Mouse (Mus musculus): ENCODE results near the gene Prkar1b.
A peak's percentile ranks its signal among the peaks of the same experiment; 100 is the strongest.

Prkar1b gene

DNA sequence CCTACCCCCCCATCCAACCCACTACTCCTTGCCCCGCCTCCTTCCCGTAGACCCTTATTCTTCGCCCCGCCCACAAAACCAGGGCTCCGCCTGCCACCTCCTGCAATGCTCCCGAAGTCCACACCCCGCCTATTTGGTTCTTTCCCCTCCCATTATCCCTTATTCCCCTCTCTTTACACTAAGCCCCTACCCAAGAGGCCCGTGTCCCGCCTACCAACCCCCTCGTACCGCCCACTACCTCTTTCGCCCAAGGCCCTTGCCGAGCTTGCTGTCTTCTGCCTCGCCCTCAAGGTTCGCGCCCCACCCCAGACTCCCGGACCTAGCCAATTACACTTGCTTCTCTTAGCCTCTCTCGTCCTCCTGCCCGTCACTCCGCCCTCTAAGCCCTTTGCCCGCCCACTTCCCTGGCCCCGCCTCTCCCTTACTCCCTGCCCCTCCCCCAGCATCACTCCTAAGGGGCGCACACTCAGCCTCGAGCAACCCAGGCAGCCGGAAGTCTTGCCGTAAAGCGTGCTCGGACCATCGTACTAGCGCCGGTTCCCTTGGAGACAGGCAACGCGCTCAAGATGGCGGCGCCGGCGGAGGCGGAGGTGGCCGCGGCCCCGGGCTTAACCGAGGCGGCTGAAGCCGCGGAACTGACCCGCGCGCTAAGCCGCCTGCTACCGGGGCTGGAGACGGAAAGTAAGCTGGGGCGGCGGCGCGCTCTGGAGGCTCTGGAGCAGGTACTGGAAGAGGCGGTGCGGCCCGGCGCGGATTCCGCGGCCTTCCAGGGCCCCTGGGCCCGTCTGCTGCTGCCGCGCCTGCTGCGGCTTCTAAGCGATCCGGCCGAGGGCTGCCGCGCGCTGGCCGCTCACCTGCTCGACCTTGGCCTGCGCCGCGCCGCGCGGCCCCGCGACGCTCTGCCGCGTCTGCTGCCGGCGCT is at the start of gene Prkar1b, which contains the start of gene Dnaaf5:
Gene Prkar1b (minus strand): TSS at position 321 of the 922 bp plus-strand sequence.
Gene Dnaaf5 (plus strand): TSS at position 543 of the 922 bp plus-strand sequence.
- DNase-seq (ENCODE audit: low read depth), result peak; percentile 100

DNA sequence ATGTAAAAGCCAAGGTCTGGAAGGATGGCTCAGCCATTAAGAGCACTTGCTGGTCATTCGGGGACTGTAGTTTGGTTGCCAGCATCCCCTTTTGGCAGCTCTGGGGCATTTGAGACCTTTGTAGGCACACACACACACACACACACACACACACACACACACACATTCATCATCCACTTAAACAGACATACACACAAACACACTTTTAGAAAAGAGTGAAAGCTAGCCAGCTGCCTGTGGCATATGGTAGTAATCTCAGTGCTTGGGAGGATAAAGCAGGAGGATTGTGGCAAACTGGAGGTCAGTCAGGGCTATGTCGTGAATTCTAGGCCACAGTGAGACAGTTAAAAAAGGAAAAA is 49.8 kb upstream of the Prkar1b start:
- DNase-seq (ENCODE audit: low read depth), result no peak

- DNase-seq (ENCODE audit: low read depth), result no peak
Measured at GRCm38 (mm10) chr5:139198779-139199178, 49.0 kb upstream of the Prkar1b start.

GRCm38 (mm10) chr5:139190958-139191357 is 41.2 kb upstream of the Prkar1b start:
- DNase-seq (ENCODE audit: low read depth), result no peak

GRCm38 (mm10) chr5:139189726-139190125 is 39.9 kb upstream of the Prkar1b start:
- no peak for DNase-seq (ENCODE audit: low read depth)

- no peak for DNase-seq (ENCODE audit: low read depth)
Measured at GRCm38 (mm10) chr5:139184897-139185296, 35.1 kb upstream of the Prkar1b start.

GRCm38 (mm10) chr5:139183601-139184000 is 33.8 kb upstream of the Prkar1b start:
- no peak for DNase-seq (ENCODE audit: low read depth)

- DNase-seq (ENCODE audit: low read depth), result no peak
Measured at GRCm38 (mm10) chr5:139183131-139183530, 33.3 kb upstream of the Prkar1b start.

- peak; percentile 93 for DNase-seq (ENCODE audit: low read depth)
Measured at GRCm38 (mm10) chr5:139178895-139179631, 29.3 kb upstream of the Prkar1b start.

- peak; percentile 72 for DNase-seq (ENCODE audit: low read depth)
Measured at GRCm38 (mm10) chr5:139174556-139175547, 25.1 kb upstream of the Prkar1b start.

DNA sequence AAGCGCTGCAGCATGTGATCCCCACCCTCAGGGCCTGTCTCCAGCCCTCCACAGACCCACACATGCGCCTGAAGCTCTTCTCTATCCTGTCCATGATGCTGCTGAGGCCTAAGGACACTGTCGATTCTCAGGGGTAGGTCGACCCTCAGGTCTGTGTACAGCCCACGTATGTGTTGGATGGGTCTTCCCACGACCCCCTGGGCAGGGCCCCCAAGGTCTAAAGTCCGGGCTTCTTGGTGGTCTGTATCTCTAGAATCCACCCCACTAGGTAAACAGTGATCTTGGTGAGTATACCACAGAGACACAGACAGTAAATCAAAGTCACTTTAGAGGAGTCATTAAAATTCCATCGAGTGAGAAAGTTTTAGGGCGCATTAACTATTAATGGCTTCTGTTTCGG is 24.3 kb upstream of the Prkar1b start:
- DNase-seq (ENCODE audit: low read depth), result no peak

- no peak for DNase-seq (ENCODE audit: low read depth)
Measured at GRCm38 (mm10) chr5:139171929-139172328, 22.1 kb upstream of the Prkar1b start.

DNA sequence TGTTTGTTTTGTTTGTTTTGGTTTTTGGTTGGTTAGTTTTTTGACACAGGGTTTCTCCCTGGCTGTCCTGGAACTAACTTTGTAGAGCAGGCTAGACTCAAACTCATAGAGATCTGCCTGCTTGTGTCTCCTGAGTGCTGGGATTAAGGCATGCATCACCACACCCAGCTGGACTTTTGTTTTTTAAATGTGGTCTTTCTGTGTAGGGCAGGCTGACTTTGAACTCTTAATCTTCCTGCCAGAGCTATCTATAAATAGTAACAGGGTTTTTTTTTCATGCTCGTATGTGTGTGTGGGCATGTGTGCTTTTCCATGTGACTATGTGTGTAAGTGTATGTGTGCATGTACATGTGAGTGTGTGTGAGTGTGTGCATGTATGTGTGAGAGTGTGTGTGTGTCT is 17.7 kb upstream of the Prkar1b start:
- DNase-seq (ENCODE audit: low read depth), result no peak

GRCm38 (mm10) chr5:139166781-139167361 is 17.1 kb upstream of the Prkar1b start:
- peak; percentile 89 for DNase-seq (ENCODE audit: low read depth)

DNA sequence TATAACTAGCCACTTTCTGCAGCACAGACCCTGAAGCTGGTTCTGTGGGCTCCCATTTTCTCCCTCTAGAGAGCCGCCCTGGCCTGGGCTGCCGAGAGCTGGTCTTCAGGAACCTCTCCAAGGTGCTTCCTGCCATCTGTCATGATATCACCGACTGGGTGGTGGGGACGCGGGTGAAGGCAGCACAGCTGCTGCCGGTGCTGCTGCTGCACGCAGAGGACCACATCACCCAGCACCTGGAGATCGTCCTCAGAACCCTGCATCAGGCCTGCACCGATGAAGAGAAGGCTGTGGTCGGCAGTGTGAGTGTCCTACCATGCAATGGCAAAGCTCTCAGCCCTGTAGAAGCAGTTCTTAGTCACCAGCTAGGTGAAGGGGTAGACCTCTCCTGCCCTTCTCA is 11.8 kb upstream of the Prkar1b start:
- DNase-seq (ENCODE audit: low read depth), result peak; percentile 53

DNA sequence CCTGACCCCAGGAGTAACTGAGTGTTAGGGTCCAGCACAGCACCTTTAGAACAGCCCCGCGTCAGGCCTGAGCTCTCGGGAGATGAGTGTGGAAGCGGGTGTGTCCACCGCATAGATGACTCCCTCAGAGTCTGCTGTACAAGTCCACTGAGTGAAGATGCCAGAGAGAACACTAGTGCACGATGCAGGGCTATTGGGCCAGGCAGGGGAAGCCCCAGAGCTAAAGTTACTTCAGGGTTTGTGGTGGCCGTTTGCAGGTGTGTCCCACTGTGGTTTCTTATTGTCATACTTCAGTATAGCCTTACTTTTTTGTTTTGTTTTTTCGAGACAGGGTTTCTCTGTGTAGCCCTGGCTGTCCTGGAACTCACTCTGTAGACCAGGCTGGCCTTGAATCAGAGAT is 11.1 kb upstream of the Prkar1b start:
- DNase-seq (ENCODE audit: low read depth), result no peak

GRCm38 (mm10) chr5:139150603-139151031 is 816 bp upstream of the Prkar1b start:
- DNase-seq (ENCODE audit: low read depth), result no peak

- DNase-seq (ENCODE audit: low read depth), result no peak
Measured at GRCm38 (mm10) chr5:139149006-139149672, 662 bp downstream of the Prkar1b start.

GRCm38 (mm10) chr5:139147178-139148078 is 2.4 kb downstream of the Prkar1b start:
- DNase-seq (ENCODE audit: low read depth), result no peak

Data from naive thymus-derived CD4-positive, alpha-beta T cell, adult 2 months (primary cell).